In genomic region chr1:74035487-74035886, GRCm38 (mm10) we compare ENCODE assay signal across 9 mouse cellular contexts.
DNase-seq lines count a peak whose midpoint lies in the region; ATAC-seq and TF ChIP-seq lines count a peak whose summit lies in the region.
"Had no signal": no experiment of that assay in that cellular context is flagged by ENCODE, and none has a peak within 500 bp of the region (broad histone marks: within the 10 kb centered on the region; RNA-seq: fewer than 3 reads in every experiment).

No protein-coding gene starts in this region.

- H3K27me3 ChIP-seq in embryonic facial prominence, embryonic 13.5 days, result no peaks in the 10 kb centered on the region
- H3K27me3 ChIP-seq in heart, postnatal 0 days (ENCODE audit: control insufficient read depth, insufficient read depth, low read length), result no peaks in the 10 kb centered on the region
- H3K27me3 ChIP-seq in liver, embryonic 13.5 days, result peaks cover 39% of the 10 kb centered on the region

- TF ChIP-seq CTCF in layer of hippocampus, adult 2 months (conservative IDR thresholded peaks at IDR 0.05), result no peak
- TF ChIP-seq CTCF in heart, postnatal 0 days (IDR thresholded peaks at IDR 0.05; ENCODE audit: low read depth), result no peak

- no peak for ATAC-seq in embryonic facial prominence, embryonic 13.5 days (ENCODE audit: insufficient number of reproducible peaks, insufficient read depth, low FRiP score, low TSS enrichment, low read depth)
- no peak for ATAC-seq in heart, postnatal 0 days (ENCODE audit: insufficient read depth, low read depth)
- ATAC-seq in liver, embryonic 13.5 days (ENCODE audit: low read depth), result no peak
- ATAC-seq: midbrain, embryonic 16.5 days had no signal

- no peak overlapping the region for H3K9ac ChIP-seq in embryonic facial prominence, embryonic 13.5 days
- H3K9ac ChIP-seq in heart, postnatal 0 days (replicated peaks; ENCODE audit: low read depth, low read length), result peak overlapping the region; percentile 72
- H3K9ac ChIP-seq in liver, embryonic 13.5 days, result no peak overlapping the region

- H3K9me3 ChIP-seq in embryonic facial prominence, embryonic 13.5 days, result no peaks in the 10 kb centered on the region
- H3K9me3 ChIP-seq in heart, postnatal 0 days (replicated peaks; ENCODE audit: control insufficient read depth, low read length), result no peaks in the 10 kb centered on the region
- H3K9me3 ChIP-seq in liver, embryonic 13.5 days (replicated peaks), result no peaks in the 10 kb centered on the region

- 78% methylated on average over 4 of the region's 4 CpGs for WGBS in embryonic facial prominence, embryonic 13.5 days
- WGBS in heart, postnatal 0 days, result 37% methylated on average over 4 of the region's 4 CpGs
- WGBS in liver, embryonic 13.5 days (ENCODE audit: insufficient replicate concordance), result 47% methylated on average over 4 of the region's 4 CpGs

- no peaks in the 10 kb centered on the region for H3K36me3 ChIP-seq in embryonic facial prominence, embryonic 13.5 days
- 0 out of 2 replicates have a peak, but pooled peaks cover 9% of the 10 kb centered on the region for H3K36me3 ChIP-seq in heart, postnatal 0 days (replicated peaks; ENCODE audit: control insufficient read depth, insufficient read depth, low read length)
- H3K36me3 ChIP-seq in liver, embryonic 13.5 days, result no peaks in the 10 kb centered on the region

- TF ChIP-seq EP300 in heart, postnatal 0 days (IDR thresholded peaks at IDR 0.05; ENCODE audit: low read depth), result no peak

- no peak for DNase-seq in layer of hippocampus, adult 2 months (ENCODE audit: low spot score in 2 of 2)
- no peak for DNase-seq in layer of hippocampus, adult 9-11 months
- DNase-seq in heart, postnatal 0 days (ENCODE audit: low spot score), result no peak
- no peak for DNase-seq in liver, embryonic 13.5 days
- DNase-seq in thymus, adult 18-20 months, result no peak
- DNase-seq in embryo, embryonic 9.5 days (ENCODE audit: extremely low spot score), result no peak
- DNase-seq: right cerebral cortex, adult 18-20 months had no signal

- H3K4me2 ChIP-seq in embryonic facial prominence, embryonic 13.5 days, result peak overlapping the region; percentile 74
- peak overlapping the region; percentile 74 for H3K4me2 ChIP-seq in heart, postnatal 0 days (ENCODE audit: low read depth, low read length)
- H3K4me2 ChIP-seq in liver, embryonic 13.5 days, result peak overlapping the region; percentile 60

- peak overlapping the region; percentile 50 for H3K4me3 ChIP-seq in layer of hippocampus, adult 2 months
- H3K4me3 ChIP-seq in embryonic facial prominence, embryonic 13.5 days, result no peak overlapping the region
- peak overlapping the region; percentile 74 for H3K4me3 ChIP-seq in heart, postnatal 0 days (ENCODE audit: low read depth, low read length)
- no peak overlapping the region for H3K4me3 ChIP-seq in liver, embryonic 13.5 days (replicated peaks)

- peak overlapping the region; percentile 73 for H3K27ac ChIP-seq in layer of hippocampus, adult 2 months
- no peak overlapping the region for H3K27ac ChIP-seq in embryonic facial prominence, embryonic 13.5 days
- H3K27ac ChIP-seq in heart, postnatal 0 days (ENCODE audit: low read depth), result peak overlapping the region; percentile 94
- H3K27ac ChIP-seq in liver, embryonic 13.5 days, result no peak overlapping the region

- peaks cover 82% of the 10 kb centered on the region for H3K4me1 ChIP-seq in embryonic facial prominence, embryonic 13.5 days
- H3K4me1 ChIP-seq in heart, postnatal 0 days (ENCODE audit: control insufficient read depth, insufficient read depth), result peaks cover 90% of the 10 kb centered on the region
- H3K4me1 ChIP-seq in liver, embryonic 13.5 days (replicated peaks), result peaks cover 47% of the 10 kb centered on the region

Comparison
In these comparisons a context has a peak if more than half of its experiments do, and no peak if none do; other contexts are left out.
1. H3K27ac ChIP-seq: peak in layer of hippocampus, adult 2 months (single experiment) and heart, postnatal 0 days (single experiment); none in embryonic facial prominence, embryonic 13.5 days (single experiment) and liver, embryonic 13.5 days (single experiment).
2. H3K4me3 ChIP-seq: peak in layer of hippocampus, adult 2 months (single experiment) and heart, postnatal 0 days (single experiment); none in embryonic facial prominence, embryonic 13.5 days (single experiment) and liver, embryonic 13.5 days (single experiment).
3. Peak in every context shown above with its lines, with median percentiles within 50 percentile points of each other: H3K4me2 ChIP-seq.